Mouse (Mus musculus) kidney, embryonic 15.5 days (tissue): ENCODE measurements at regions not wholly inside any gene's neighbourhood (a gene's known extent, or its start where the extent isn't known, plus 50 kb on each side); places are given as distances from the start of the nearest gene placed in this dataset.

Source experiments
- ATAC-seq: fragments of 200-750 bp; cut with Nextera tagmentation; replicated peaks from 2 replicates; pipeline ENCODE4 v1.8.0; 2017; ENCODE audit warnings: moderate TSS enrichment; ENCODE audit not compliant: low FRiP score
- H3K27ac ChIP-seq: fragments of 300-500 bp; sonication (generic); 2 replicates; pipeline ENCODE4 v1.5.1; 2015; ENCODE audit warnings: mild to moderate bottlenecking, inconsistent platforms
- H3K27me3 ChIP-seq: fragments of 300-500 bp; sonication (generic); 2 replicates; pipeline ENCODE4 v1.6.1; 2015; ENCODE audit warnings: inconsistent platforms
- H3K36me3 ChIP-seq: fragments of 300-500 bp; sonication (generic); 2 replicates; pipeline ENCODE4 v1.6.1; 2015; ENCODE audit warnings: inconsistent platforms
- H3K4me1 ChIP-seq: fragments of 300-500 bp; sonication (generic); 2 replicates; pipeline ENCODE4 v1.6.1; 2015; ENCODE audit warnings: inconsistent platforms
- H3K4me2 ChIP-seq: fragments of 300-500 bp; sonication (generic); 2 replicates; pipeline ENCODE4 v1.6.1; 2015; ENCODE audit warnings: moderate library complexity, mild to moderate bottlenecking, inconsistent platforms
- H3K4me3 ChIP-seq: fragments of 300-500 bp; sonication (generic); replicated peaks from 2 replicates; pipeline ENCODE4 v1.5.1; 2015; ENCODE audit warnings: mild to moderate bottlenecking, inconsistent platforms
- H3K9ac ChIP-seq: fragments of 300-500 bp; sonication (generic); 2 replicates; pipeline ENCODE4 v1.6.1; 2015; ENCODE audit warnings: mild to moderate bottlenecking, inconsistent platforms
- H3K9me3 ChIP-seq: fragments of 300-500 bp; sonication (generic); replicated peaks from 2 replicates; pipeline ENCODE4 v1.6.1; 2016; ENCODE audit warnings: inconsistent platforms
- WGBS: fragments of 180-500 bp; shearing (Covaris S2); methylation state at CpG from one replicate; pipeline ENCODE4 v1.1.7; 2015; ENCODE audit warnings: mixed read lengths; 5-methylcytosine and 5-hydroxymethylcytosine counted together

DNA sequence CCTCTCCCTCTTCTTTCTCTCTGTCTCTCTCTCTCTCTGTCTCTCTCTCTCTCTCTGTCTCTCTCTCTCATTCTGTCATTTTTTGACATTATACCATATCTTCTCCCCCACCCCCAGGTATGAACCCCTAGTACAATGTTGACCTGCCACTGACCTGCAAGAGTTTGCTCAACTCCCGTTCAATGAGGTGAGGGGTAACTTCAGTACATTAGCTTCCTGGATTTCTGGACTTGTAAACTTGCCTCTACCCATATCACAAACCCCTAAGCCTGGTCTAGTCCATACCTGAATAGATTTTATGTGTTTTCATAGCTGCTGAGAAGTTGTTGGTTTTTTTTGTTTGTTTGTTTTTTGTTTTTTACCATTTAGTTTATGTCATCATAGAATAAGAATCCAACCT is 60.8 kb upstream of the Elovl6 start:
- Histone ChIP-seq H3K36me3 (no peaks in the 10 kb centered on the region), H3K4me3 (no peak overlapping the region), H3K27ac (no peak overlapping the region), H3K4me2 (no peak overlapping the region), H3K4me1 (no peaks in the 10 kb centered on the region), H3K9ac (no peak overlapping the region), H3K27me3 (no peaks in the 10 kb centered on the region), H3K9me3 (no peaks in the 10 kb centered on the region)
- WGBS, result 73% methylated on average over 1 of the region's 1 CpGs
- ATAC-seq, result no peak

DNA sequence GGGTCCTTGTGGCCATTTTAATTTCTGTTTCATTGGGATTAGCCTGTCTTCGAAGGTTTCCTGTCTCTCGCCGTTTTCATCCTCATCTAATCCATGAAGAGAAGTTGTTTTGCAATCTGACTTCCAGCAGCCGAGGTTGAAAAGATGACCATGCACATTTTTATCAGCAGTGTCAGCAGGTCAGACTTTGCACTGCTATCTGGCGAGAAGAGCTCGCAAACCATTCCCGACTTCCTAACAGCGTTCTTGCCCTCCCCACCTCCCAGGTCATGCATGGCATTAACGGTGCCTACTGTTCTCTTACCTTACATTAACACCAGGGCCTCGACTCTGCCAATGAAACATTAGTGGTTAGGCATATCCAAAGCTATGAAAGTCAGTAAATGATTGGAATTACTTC is 60.1 kb upstream of the Elovl6 start:
- WGBS, result 83% methylated on average over 10 of the region's 10 CpGs
- no peak overlapping the region for H3K9ac ChIP-seq
- no peak overlapping the region for H3K27ac ChIP-seq
- H3K9me3 ChIP-seq, result no peaks in the 10 kb centered on the region
- ATAC-seq, result no peak
- H3K4me2 ChIP-seq, result no peak overlapping the region
- H3K27me3 ChIP-seq, result no peaks in the 10 kb centered on the region
- H3K36me3 ChIP-seq, result no peaks in the 10 kb centered on the region
- no peaks in the 10 kb centered on the region for H3K4me1 ChIP-seq
- H3K4me3 ChIP-seq, result no peak overlapping the region

DNA sequence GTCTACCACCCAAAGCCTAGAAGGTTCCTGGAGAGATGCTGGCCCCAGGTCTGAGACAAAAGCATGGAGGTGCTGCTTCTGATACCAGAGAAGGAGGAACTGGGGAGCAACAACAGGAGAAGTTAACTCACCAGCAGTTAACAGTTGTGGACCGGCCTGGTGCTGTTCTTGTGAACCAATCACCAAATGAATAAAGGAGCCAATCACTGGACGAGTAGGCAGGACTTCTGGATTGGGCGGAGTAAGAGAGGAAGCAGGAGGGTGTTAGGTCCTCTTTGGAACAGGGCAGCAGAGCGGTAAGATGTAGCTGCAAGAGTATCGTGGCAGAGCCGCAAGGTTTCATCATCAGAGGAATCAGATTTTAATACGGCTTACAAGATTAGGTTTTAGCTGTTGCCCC is 57.7 kb upstream of the Elovl6 start:
- WGBS, result 87% methylated on average over 7 of the region's 7 CpGs
- no peak overlapping the region for H3K4me3 ChIP-seq
- ATAC-seq, result no peak

DNA sequence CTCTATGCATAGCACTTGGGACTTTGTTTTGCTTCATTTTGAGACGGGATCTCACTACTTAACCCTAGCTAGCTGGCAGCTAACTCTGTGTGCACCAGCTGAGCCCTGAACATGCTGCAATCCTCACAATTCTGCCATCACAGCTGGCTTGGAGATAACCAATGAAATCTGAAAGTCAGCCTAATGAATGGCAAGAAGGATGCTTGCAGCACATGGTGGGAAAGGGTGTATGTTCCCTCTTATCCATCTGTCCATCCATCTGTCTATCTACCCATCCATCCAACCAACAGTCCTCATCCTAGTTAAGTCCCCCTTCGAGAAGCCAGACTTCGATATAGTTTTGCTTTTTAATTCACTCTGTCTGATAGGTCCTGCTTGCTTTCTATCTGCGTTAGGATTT is 55.9 kb upstream of the Elovl6 start:
- no peak overlapping the region for H3K4me3 ChIP-seq
- no peak overlapping the region for H3K4me2 ChIP-seq
- no peak for ATAC-seq
- WGBS, result 91% methylated on average over 4 of the region's 4 CpGs
- no peaks in the 10 kb centered on the region for H3K9me3 ChIP-seq
- H3K27ac ChIP-seq, result no peak overlapping the region
- H3K27me3 ChIP-seq, result no peaks in the 10 kb centered on the region
- no peaks in the 10 kb centered on the region for H3K4me1 ChIP-seq
- no peaks in the 10 kb centered on the region for H3K36me3 ChIP-seq
- no peak overlapping the region for H3K9ac ChIP-seq

More for the DNA sequence above, 57.7 kb upstream of the Elovl6 start:
- H3K4me2 ChIP-seq, result no peak overlapping the region
- no peaks in the 10 kb centered on the region for H3K4me1 ChIP-seq
- H3K9ac ChIP-seq, result no peak overlapping the region
- H3K27me3 ChIP-seq, result no peaks in the 10 kb centered on the region
- no peaks in the 10 kb centered on the region for H3K9me3 ChIP-seq
- H3K27ac ChIP-seq, result no peak overlapping the region
- no peaks in the 10 kb centered on the region for H3K36me3 ChIP-seq

DNA sequence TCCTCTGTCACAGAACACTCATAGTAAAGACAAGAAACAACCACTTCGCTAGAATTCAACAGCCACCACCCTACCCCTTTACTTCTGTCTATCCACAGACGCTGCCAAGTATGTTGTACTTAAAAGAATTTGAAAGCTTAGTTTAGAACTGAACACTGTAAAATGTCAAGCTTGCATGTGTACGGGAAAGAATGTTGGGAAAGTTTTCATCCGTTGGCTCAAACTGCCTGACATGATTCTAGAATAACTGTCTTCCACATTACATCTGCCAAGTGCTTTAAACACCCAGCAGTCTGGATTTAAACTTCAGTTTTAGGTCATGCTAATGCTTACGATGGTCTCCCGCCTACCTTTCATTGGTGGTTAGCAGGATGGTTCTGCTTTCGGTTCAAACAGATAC is 54.1 kb upstream of the Elovl6 start:
- ATAC-seq, result no peak
- Histone ChIP-seq H3K4me1 (no peaks in the 10 kb centered on the region), H3K4me3 (no peak overlapping the region), H3K4me2 (no peak overlapping the region), H3K27me3 (no peaks in the 10 kb centered on the region), H3K9ac (no peak overlapping the region), H3K9me3 (no peaks in the 10 kb centered on the region), H3K27ac (no peak overlapping the region), H3K36me3 (no peaks in the 10 kb centered on the region)
- 90% methylated on average over 7 of the region's 7 CpGs for WGBS

DNA sequence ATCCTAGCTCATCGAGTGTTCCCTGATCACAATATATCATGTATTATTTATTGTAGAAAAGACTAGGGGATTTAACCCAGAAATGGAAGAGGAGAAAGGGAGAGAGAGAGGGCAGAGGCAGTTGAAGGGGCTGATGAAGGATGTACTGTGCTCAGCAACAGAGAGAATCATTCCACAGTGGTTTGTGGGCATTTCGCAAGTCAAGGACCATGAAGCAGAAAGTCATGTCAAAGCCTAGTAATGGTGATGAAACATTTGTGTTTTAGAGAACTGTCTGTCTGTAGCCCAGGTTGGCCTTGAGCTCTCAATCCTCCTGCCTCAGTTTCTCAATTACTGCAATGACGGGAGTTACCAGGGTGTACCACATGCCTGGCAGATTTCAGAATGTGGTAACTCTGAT is 50.9 kb upstream of the Elovl6 start:
- Histone ChIP-seq H3K4me2 (no peak overlapping the region), H3K4me1 (no peaks in the 10 kb centered on the region), H3K27me3 (no peaks in the 10 kb centered on the region), H3K9me3 (no peaks in the 10 kb centered on the region), H3K36me3 (no peaks in the 10 kb centered on the region), H3K4me3 (no peak overlapping the region), H3K9ac (no peak overlapping the region), H3K27ac (no peak overlapping the region)
- no peak for ATAC-seq
- 92% methylated on average over 3 of the region's 3 CpGs for WGBS
